Mouse (Mus musculus): ENCODE data around the gene Ucn2.

The Ucn2 gene

GRCm38 (mm10) chr9:108985710-108986109, at the start of gene Ucn2:
Gene Ucn2 (plus strand): TSS chr9:108986010.
- no peak for DNase-seq

GRCm38 (mm10) chr9:108936418-108937364, 49.1 kb upstream of the Ucn2 start, which contains the start of gene Uqcrc1:
Gene Uqcrc1 (plus strand): TSS chr9:108936633.
- peak; percentile 97 for DNase-seq

DNA sequence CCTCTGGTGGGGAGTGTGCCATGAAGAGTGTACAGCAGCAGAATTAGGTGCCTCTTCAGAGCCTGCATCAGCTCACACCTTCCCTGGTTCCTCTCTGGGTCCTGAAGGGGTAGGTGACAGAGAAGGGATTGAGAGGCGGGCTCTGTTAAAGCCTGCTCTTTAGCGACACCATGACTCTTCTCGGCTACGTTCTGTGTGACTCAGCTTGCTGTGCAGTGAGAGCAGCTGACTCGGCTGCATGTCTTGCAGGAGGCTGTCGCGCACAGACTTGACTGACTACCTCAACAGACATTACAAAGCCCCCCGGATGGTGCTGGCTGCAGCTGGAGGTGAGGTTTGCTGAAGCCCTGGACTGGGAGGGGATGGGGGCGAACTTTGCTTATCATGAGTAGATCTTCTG, 40.7 kb upstream of the Ucn2 start:
- DNase-seq = no peak

DNA sequence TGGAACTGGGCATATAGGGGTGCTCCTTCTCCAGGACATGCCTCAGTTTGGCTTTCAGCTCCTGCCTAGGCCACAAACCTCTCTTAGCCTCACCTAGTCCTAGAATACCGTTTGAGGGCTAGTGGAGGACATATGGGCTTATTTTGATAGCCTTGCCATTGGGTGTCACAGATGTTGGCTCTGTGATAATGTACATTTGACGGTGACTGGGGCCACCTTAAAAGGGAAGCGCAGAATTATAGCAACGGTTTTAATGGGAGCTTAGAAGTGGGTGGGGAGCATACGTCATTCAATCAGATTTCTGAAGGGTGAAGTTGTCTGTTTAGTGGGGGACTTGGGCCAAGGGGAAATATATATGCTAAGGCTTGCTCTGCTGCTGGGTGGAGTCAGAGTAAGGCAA, 40.2 kb upstream of the Ucn2 start:
- DNase-seq = no peak

GRCm38 (mm10) chr9:108949231-108949966, 36.4 kb upstream of the Ucn2 start:
- peak; percentile 52 for DNase-seq

- peak; percentile 50 for DNase-seq
Measured at GRCm38 (mm10) chr9:108949967-108950728, 35.7 kb upstream of the Ucn2 start.

DNA sequence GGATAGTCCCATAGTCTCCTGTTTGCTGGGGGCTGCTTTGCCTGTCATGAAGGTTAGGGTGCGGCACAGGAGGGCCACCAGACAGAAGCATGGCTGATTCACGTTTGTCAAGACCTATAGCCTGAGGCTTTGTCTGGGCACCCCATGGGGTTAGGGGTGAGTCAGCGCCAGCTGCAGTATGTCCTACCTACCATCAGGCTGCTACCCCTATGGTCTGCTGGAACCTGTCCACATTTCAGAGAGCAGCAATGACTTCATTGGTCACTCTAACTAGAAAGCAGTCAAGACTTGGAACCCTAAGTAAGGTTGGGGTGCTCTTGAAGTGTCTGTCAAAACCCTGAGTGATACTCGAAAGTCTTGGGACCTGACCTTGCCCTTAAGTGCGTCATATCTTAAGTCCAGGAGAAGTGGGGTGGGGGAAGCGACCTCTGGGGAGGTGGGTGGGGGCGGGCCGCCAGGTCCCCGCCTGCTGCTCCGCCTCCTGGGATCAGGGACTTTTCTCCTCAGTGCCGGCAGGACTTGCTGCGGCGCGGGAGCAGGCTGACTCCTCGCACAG, 32.7 kb upstream of the Ucn2 start, which contains the start of gene Col7a1:
Gene Col7a1 (plus strand): TSS at position 506 of the 556 bp plus-strand sequence.
- no peak for DNase-seq

GRCm38 (mm10) chr9:108955241-108955640, 30.6 kb upstream of the Ucn2 start:
- no peak for DNase-seq

- DNase-seq = no peak
Measured at GRCm38 (mm10) chr9:108955846-108956245, 30.0 kb upstream of the Ucn2 start.

DNA sequence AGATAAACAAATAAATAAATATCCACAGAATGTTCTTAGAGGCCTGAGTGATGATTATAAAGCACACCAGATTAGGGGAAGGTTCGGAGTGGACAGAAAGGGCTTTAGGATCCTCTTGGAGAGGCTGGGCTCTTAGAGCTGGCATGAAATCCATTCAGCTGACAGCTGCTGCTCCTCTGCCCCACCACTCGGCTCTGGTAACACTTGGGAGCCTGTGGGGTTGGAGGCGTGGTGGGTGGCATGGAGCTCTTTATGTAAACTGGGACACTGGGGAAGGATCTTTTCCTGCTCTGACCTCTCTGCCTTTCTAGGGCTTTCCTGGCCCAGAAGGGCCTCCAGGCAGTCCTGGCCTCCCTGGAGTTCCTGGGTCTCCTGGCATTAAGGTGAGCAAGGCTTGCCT, 22.2 kb upstream of the Ucn2 start:
- DNase-seq = no peak

DNA sequence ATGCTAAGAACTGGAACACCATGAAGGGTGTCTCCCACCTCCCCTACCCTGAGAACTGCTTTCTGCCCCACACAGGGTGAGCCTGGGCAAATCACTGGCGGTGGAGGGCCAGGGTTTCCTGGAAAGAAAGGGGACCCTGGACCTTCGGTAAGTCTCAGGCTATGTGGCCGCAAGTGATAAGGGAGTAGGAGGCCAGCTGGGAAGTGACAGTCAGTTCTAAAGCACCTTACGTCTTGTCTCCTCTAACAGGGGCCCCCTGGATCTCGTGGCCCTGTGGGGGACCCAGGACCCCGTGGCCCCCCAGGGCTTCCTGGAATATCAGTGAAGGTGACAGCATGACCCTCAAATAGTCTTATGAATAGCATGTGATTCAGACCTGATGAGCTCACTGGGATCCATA, 21.5 kb upstream of the Ucn2 start:
- DNase-seq = no peak

DNA sequence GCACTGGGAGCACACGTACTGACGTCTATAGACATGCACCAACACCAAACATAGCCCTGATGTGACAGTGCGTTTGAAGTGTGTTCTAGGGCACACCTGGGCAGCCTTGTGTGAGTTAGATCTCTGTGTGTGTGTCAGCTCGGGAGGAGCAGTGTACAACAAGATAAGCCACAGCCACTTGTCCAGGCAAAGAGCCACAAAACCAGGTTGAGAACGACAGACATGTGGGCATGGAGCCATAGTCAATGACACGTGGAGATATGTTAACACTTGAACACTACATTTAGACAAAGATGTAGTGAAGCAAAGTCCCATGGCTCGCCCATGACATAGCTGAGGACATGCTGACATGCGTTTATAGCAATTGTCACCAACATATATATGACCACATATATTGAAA, 15.2 kb upstream of the Ucn2 start:
- no peak for DNase-seq

- DNase-seq = no peak
Measured at GRCm38 (mm10) chr9:108976483-108976882, 9.3 kb upstream of the Ucn2 start.

DNA sequence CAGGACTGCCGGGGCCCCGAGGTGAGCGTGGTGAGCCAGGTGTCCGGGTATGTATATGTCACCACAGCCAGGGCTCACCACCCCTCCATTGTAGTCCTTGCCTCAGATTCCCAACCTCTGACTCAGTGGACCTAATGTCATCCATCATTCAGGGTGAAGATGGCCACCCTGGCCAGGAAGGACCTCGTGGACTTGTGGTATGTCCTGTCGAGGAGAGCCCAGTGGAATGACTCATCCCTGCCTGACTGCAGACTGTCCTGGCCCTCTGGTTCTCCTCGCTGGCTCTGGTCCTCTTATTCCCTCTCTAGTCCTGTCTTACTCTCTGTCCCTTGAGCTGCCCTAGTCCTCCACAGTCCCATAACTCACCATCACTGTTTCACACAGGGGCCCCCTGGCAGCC, 7.8 kb upstream of the Ucn2 start:
- DNase-seq = no peak

DNA sequence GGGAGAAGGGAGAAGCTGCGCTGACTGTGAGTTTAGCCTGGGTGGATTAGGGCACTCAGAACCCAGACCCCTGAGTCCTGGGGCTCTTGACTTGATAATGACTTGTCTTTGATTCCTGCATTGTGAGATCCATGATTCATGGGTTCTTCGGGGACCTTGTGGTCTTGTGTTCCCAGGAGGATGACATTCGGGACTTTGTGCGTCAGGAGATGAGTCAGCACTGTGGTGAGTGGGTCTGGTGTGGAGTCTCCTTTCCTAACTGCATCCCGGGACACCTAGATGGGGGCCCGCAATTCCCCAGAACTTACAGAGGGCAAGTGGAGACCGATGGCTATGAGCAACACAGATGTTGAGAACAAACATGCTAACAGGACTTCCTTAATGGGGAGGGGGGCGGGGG, 3.3 kb upstream of the Ucn2 start:
- no peak for DNase-seq

GRCm38 (mm10) chr9:108983209-108983608, 2.6 kb upstream of the Ucn2 start:
- DNase-seq = no peak

DNA sequence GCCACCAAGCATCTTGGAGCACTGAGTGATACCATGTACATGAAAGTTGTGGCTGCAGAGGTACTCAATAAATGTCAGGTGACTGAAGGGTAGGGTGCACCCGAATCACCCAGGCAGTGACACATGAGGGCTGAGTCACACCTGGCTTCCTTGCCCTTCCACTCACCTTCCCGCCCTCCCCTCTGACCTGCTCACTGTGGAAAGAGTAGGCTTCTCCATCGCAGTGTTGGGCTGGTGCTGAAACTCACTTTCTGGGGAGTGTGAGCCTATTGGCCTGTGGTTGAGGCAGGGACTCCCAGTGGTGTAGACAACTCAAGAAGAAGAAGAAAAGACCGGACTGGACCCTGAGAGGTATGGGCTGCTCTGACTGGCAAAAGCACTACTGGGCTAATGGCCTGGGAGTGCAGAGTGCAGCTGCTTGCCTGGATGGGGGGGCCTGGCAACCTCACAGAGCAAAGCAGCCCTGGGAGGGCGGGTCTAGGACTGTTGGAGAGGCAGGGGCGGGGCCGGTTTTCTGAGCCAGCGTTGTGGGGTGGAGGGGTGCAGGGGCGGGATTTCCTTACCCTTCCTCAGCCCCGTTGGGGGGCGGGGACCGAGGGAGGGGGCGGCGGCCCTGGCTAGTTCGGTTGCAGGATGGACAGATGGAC, 2.0 kb downstream of the Ucn2 start:
- DNase-seq = no peak

- DNase-seq = peak; percentile 35
Measured at GRCm38 (mm10) chr9:108989802-108990461, 4.1 kb downstream of the Ucn2 start.

DNA sequence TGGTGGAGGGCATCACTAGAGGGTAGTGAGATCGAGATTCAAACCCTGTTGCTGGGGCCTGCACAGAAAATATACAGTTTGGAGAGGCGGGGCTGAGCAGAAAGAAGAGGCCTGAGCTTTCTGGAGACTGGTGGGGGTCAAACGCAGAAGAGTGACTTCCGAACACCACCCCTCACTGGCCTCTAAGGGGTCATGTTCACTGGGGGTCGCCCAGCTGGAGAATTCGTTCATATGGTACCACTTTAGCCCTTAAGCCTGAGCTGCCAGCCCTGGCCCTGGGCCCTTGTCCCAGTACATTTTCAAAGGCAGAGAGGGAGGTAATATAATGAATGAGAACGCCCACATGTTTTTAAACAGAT, 4.6 kb downstream of the Ucn2 start:
- peak; percentile 52 for DNase-seq

- peak; percentile 99 for DNase-seq
Measured at GRCm38 (mm10) chr9:108991428-108992084, 5.7 kb downstream of the Ucn2 start, which contains the start of gene Pfkfb4. Gene Pfkfb4 (plus strand): TSS chr9:108991778.

GRCm38 (mm10) chr9:108992085-108992469, 6.3 kb downstream of the Ucn2 start:
- no peak for DNase-seq
